16 mouse cellular contexts compared by ENCODE assay signal in genomic region chr4:102622977-102623376, GRCm38 (mm10).
DNase-seq lines count a peak whose midpoint lies in the region; ATAC-seq lines count a peak whose summit lies in the region.
"Had no signal": no experiment of that assay in that cellular context is flagged by ENCODE, and none has a peak within 500 bp of the region (broad histone marks: within the 10 kb centered on the region; RNA-seq: fewer than 3 reads in every experiment).

No protein-coding gene starts in this region.

- H3K4me2 ChIP-seq in heart, embryonic 15.5 days, result no peak overlapping the region
- H3K4me2 ChIP-seq in lung, embryonic 15.5 days, result no peak overlapping the region
- no peak overlapping the region for H3K4me2 ChIP-seq in embryonic facial prominence, embryonic 13.5 days
- H3K4me2 ChIP-seq: liver, embryonic 11.5 days; midbrain, embryonic 15.5 days had no signal

- no peaks in the 10 kb centered on the region for H3K4me1 ChIP-seq in heart, embryonic 15.5 days (replicated peaks)
- no peaks in the 10 kb centered on the region for H3K4me1 ChIP-seq in lung, embryonic 15.5 days
- no peaks in the 10 kb centered on the region for H3K4me1 ChIP-seq in embryonic facial prominence, embryonic 13.5 days

- ATAC-seq in heart, embryonic 15.5 days (replicated peaks; ENCODE audit: insufficient number of reproducible peaks, insufficient read depth, low FRiP score, low read depth), result 0 out of 2 replicates have a peak, but pooled peaks have one; percentile 18
- ATAC-seq in lung, embryonic 15.5 days (ENCODE audit: borderline replicate concordance, extremely low read depth, low FRiP score, low TSS enrichment), result peak; percentile 67; the same call in 1 of the 2 replicates
- ATAC-seq in embryonic facial prominence, embryonic 13.5 days (ENCODE audit: insufficient number of reproducible peaks, insufficient read depth, low FRiP score, low TSS enrichment, low read depth), result 0 out of 2 replicates have a peak, but pooled peaks have one; percentile 48
- ATAC-seq: intestine, postnatal 0 days; midbrain, embryonic 15.5 days had no signal

- H3K36me3 ChIP-seq in heart, embryonic 15.5 days, result no peaks in the 10 kb centered on the region
- H3K36me3 ChIP-seq in lung, embryonic 15.5 days, result no peaks in the 10 kb centered on the region
- H3K36me3 ChIP-seq in embryonic facial prominence, embryonic 13.5 days, result no peaks in the 10 kb centered on the region
- H3K36me3 ChIP-seq: midbrain, embryonic 15.5 days had no signal

- WGBS in heart, embryonic 15.5 days, result 80% methylated on average over 5 of the region's 5 CpGs
- 67% methylated on average over 5 of the region's 5 CpGs for WGBS in lung, embryonic 15.5 days
- 54% methylated on average over 5 of the region's 5 CpGs for WGBS in embryonic facial prominence, embryonic 13.5 days

- H3K27me3 ChIP-seq in heart, embryonic 15.5 days, result no peaks in the 10 kb centered on the region
- H3K27me3 ChIP-seq in lung, embryonic 15.5 days, result no peaks in the 10 kb centered on the region
- peaks cover 2% of the 10 kb centered on the region; the same call in 1 of the 2 replicates for H3K27me3 ChIP-seq in embryonic facial prominence, embryonic 13.5 days
- H3K27me3 ChIP-seq: midbrain, embryonic 15.5 days had no signal

- no peak overlapping the region for H3K4me3 ChIP-seq in heart, embryonic 15.5 days
- H3K4me3 ChIP-seq in lung, embryonic 15.5 days, result no peak overlapping the region
- H3K4me3 ChIP-seq in embryonic facial prominence, embryonic 13.5 days, result no peak overlapping the region
- H3K4me3 ChIP-seq: erythroblast, embryonic 14.5 days; midbrain, embryonic 15.5 days had no signal

- H3K9me3 ChIP-seq in heart, embryonic 15.5 days (replicated peaks), result no peaks in the 10 kb centered on the region
- no peaks in the 10 kb centered on the region for H3K9me3 ChIP-seq in lung, embryonic 15.5 days
- no peaks in the 10 kb centered on the region for H3K9me3 ChIP-seq in embryonic facial prominence, embryonic 13.5 days
- H3K9me3 ChIP-seq: midbrain, embryonic 15.5 days had no signal

- H3K27ac ChIP-seq in heart, embryonic 15.5 days, result no peak overlapping the region
- H3K27ac ChIP-seq in lung, embryonic 15.5 days, result no peak overlapping the region
- no peak overlapping the region for H3K27ac ChIP-seq in embryonic facial prominence, embryonic 13.5 days
- H3K27ac ChIP-seq: midbrain, embryonic 15.5 days had no signal

- H3K9ac ChIP-seq in heart, embryonic 15.5 days, result no peak overlapping the region
- no peak overlapping the region for H3K9ac ChIP-seq in lung, embryonic 15.5 days
- H3K9ac ChIP-seq in embryonic facial prominence, embryonic 13.5 days, result no peak overlapping the region
- H3K9ac ChIP-seq: midbrain, embryonic 15.5 days had no signal

- peak; percentile 6 for DNase-seq in cerebellum, adult 11-12 months
- DNase-seq in cerebellum, adult 9-11 months, result no peak
- no peak for DNase-seq in heart, postnatal 4 days
- DNase-seq in lung, postnatal 14 days, result no peak
- DNase-seq in adipocyte (ENCODE audit: low spot score), result no peak
- DNase-seq: adrenal gland, postnatal 36 days; heart, postnatal 14 days; lung, postnatal 36 days; thymus, adult 18-20 months had no signal
